Mouse (Mus musculus): Measurements from ENCODE around the gene Coro2b. TPM values are rescaled to one million over a fixed set of nuclear protein-coding genes. Genes with fewer than 3 reads are reported as not detected.

The Coro2b gene
- 111 TPM for polyA plus RNA-seq (2015; fragmentation: Illumina TruSeq; extraction: RNeasy Lipid Tissue Mini Kit (QIAGEN cat#74804); ENCODE audit: low read depth, low replicate concordance)

GRCm38 (mm10) chr9:62536655-62537631, at the start of gene Coro2b:
Gene Coro2b (minus strand): TSS chr9:62537044.

Other genes starting within 250 kb of the Coro2b start
- gene Anp32a, start 195.8 kb downstream of the Coro2b start, polyA plus RNA-seq (2015; fragmentation: Illumina TruSeq; extraction: RNeasy Lipid Tissue Mini Kit (QIAGEN cat#74804); ENCODE audit: low read depth, low replicate concordance): 429 TPM
- 0.73 TPM for gene Itga11, start 140.8 kb upstream of the Coro2b start, polyA plus RNA-seq (2015; fragmentation: Illumina TruSeq; extraction: RNeasy Lipid Tissue Mini Kit (QIAGEN cat#74804); ENCODE audit: low read depth, low replicate concordance)